Mouse (Mus musculus) heart, postnatal 4 days (tissue): ENCODE data around the gene Fpr1. TPM values are rescaled to one million over a fixed set of nuclear protein-coding genes. Genes with fewer than 3 reads are reported as not detected.
"Not testable (repeated sequence)": the region's sequence is repeated elsewhere in the genome, so short reads cannot be mapped to it uniquely, and the experiment has no call there.

Experiments
- DNase-seq: peaks from one replicate; pipeline ENCODE4 v3.0.0; 2021
- total RNA-seq, 2 experiments: library from RNA; stranded (reverse); gene quantifications; 2 replicates each; pipeline ENCODE4 v1.2.3; 2021

The Fpr1 gene
- total RNA-seq, 2 experiments from 2014 or later = not detected

DNA sequence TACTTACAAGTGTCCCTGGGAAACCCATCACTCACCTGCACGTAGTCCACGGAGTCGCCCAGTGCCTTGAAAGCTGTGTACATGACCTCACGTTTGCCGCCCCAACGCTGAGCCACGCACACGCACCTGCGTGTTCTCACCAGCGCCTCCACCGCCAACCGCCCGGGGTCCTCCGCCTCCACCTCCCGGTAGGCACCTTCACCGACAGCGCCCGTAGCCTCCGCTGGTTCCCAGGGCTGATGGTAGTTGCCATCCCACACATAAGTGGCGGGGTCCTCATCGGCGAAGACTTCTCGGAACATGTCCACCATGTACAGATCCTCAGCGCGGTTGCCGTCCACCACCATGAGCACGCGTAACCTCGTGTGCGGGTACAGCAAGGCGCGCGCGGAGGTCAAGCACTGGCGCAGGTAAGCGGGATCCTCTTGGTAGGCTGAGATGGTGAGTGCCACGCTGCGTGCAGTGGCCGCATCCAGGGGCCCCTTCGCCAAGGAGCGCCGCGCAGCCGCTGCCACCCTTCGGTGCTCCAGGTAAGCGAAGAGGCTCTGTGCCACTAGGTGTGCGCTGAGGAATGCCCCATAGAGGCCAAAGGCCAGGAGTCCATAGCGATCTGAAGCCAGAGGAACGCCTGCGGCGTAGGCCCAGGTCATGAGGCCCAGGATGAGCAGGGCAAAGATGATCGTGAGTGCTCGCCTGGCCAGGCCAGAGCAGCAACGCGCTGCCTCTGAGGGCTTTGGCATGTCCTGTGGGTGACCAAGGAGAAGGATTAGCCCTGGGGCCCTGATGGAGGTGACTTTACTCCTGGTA is 33.6 kb downstream of the Fpr1 start:
- DNase-seq = no peak

DNA sequence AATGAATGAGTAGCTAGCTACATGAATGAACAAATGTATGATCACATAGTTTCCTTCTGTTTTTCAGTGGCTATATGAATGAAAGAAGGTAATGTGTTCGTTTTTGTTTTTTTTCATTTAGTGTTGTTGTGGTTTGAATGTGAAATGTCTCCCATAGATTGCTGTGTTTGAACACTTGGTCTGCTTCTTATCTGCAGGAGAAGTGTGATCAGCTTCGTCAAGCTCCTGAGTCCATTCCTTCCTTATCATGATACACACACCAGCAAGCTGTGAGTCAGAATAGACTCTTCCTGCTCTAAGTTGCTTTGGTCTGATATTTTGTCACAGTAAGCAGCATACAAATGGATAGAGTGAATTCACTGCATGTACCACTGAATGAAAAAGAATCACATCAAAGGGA is 34.8 kb downstream of the Fpr1 start:
- DNase-seq = no peak

DNA sequence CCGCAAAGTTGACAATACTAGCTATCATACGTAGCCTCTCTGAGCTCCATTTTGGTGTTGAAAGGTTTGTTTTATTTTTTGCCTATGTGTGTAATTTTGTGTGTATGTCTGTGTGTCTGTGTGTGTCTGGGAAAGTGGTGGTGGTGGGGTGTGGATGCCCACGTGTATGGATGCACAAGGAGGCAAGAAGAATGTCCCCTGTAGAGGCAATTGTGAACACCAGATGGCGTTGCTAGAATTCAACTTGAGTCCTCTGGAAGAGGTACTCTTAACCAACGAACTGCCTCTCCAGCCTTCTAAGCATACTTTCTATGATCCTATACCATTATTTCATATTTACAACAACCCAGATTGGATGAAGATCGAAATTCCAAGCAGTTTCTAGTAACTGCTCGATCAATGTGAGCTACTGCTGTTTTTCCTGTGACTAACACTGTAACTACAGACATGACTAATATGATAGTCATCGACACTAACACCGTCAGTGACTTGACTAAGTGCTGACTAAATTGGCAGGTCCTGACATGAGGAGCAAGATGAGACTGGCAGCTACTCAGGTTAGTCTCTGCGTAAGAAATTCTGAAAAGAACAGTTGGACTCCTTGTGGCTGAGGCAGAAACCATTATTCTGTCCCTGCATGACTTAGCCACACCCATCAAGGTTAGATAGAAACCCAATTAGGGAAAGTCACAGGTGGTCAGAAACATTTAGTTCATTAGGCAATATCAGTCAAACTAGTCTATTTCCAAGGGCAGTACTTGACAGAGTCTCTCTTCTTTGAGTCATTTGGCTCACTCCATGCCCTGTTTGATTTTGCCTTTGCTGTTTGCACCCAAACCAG is 38.3 kb downstream of the Fpr1 start:
- DNase-seq = no peak

DNA sequence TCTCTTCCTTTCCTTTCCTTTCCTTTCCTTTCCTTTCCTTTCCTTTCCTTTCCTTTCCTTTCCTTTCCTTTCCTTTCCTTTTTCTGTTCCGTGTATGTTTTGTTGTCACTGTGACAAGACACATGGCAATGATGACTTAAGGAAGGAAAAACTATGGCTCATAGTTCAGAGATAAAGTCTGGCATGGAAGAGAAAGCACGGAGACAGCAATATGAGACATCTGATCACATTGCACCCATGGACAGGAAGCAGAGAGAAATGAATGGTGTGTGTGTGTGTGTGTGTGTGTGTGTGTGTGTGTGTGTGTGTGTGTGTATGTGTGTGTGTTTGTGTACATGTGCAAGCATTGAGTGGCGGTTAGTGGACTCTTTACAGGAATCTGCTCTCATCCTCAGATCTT is 39.1 kb downstream of the Fpr1 start:
- not testable (repeated sequence) for DNase-seq

DNA sequence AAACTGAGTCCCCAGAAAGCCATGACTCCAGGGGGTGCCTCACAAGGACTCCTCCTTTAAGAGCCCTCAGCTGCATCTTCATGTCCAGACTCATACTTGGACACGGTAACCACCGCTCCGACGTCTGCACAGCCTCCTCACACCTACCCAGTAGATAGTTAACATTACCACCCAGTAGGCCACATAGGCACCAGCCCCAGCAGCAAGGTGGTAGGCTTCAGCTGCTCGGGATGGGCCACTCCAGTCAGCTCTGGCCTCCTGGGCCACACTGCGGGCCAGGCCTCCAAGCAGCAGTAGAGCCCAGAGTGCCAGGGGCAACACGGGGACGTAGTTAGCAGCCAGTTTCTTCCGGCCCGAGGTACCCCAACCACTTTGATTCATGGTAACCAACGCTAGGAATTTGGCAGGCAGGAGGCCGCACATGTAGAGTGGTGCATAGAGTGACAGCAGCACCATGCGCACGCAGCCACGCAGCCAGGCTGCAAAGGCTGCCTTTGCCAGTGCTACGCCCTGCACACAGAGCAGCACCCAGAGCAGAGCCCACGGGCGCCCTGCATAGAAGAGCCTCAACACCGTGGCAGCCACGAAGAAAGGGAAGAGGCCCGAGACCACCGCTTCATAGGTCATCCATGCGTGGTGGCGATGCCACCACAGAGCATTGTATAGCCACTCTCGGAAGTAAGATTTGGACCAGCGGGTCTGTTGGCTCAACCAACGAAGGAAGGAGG is 40.0 kb downstream of the Fpr1 start:
- no peak for DNase-seq

DNA sequence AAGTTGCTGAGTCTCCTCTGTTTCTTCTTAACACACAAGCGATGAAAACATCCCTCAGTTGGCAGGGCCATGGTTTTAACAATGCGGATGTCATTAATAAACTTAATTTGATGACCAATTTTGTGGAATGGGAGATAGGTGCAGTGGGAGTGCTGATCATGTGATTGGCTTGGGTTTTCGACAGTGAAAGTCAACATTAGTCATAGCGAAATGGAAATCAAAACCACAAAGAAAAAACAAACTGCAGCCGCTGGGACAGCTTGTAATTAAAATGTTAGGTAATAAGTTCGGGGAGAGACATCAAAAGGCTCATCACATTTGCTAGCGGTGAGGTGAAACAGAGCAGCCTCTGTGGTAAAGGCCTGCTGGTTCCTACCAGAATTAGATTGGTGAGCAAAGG is 42.9 kb downstream of the Fpr1 start:
- DNase-seq = no peak

DNA sequence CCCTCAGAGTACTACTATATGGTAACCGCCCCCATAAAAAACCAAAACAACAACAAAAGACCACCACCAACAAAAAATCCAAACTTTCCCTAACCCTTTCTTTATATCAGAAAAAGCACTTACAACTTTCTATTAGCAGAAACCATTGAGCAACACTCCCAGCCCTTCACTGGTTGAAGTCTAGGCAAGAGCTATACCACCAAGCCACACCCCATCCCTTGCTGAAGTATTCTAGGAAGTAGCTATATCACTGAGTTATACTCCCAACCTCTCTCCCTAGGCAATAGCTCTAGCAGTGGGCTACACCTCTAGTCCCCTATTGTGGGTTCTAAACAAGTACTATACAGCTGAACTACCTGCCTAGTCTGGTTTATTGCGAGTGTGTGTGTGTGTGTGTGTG is 44.5 kb downstream of the Fpr1 start:
- no peak for DNase-seq

DNA sequence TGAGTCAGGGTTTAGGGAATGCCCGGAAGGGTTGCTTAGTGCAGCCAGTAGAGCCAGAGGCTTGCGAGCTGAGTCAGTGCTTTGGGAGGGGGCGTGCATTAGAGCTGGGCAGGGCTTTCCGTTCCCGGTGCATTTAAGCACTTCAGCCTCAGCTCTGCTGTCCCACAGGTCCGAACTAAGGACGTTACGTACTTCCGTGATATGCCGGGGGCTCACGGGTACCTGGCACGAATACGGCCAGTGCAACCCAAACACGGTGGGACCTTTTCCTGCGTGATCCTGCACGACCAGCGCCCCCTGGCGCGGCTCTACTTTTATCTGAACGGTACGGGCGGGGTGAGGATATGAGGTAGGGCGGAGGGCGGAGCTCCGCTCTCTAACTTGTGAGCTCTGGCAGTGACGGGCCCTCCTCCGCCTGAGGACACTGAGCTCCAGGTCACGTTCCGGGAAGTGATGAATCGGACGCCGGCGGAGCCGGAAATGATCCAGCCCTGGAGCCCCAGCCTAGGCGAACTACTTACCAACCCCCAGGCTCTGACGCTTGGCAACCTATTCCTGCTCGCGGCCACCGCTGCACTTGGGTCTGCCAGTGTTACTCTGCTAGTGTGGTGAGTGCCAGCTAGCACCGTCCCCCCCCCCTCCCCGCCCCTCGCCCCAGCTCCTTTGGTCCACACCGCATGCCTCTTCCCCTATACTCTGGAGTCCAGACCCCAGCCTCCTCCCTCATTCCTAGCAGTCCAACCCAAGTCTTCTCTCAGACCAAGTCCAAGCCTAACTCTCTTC is 45.6 kb downstream of the Fpr1 start:
- DNase-seq = peak; percentile 97

DNA sequence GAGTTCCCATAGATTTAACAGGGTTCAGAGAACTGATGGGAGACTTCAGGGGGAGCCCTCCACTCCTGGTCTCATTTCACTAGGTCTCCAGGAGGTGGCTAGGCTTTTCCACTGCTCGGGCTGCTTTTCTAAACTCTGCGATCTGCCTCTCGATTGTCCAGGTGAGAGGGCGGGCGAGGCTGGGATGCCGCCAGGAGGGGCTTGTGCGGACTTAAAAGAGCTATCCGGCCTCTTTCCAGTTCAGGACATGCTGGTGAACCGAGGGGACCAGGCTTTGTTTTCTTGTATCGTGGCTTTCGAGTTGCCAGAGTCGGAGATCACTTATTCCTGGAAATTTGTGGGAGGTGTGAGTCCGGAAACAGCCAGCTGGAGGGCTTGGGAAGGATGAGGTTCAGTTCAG is 46.3 kb downstream of the Fpr1 start:
- DNase-seq = peak; percentile 37

DNA sequence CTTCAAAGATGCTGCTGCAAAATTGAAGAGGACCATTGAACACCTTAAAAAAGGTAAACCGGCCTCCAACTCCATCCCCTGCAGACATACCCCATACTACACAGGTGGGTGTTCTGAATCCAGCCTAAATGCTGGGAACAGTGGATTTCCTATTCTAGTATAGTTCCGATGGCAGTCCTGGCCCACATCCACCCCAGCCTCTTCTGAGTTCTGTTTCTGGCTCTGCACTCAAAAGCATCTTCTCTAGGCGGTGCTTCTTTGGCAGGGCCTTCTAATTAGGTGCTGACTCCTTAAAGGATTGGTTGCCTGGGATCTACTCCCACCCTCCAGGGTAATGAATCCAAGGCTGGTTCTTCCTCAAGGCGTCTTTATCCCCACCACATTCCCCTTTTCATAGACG is 47.6 kb downstream of the Fpr1 start:
- no peak for DNase-seq

DNA sequence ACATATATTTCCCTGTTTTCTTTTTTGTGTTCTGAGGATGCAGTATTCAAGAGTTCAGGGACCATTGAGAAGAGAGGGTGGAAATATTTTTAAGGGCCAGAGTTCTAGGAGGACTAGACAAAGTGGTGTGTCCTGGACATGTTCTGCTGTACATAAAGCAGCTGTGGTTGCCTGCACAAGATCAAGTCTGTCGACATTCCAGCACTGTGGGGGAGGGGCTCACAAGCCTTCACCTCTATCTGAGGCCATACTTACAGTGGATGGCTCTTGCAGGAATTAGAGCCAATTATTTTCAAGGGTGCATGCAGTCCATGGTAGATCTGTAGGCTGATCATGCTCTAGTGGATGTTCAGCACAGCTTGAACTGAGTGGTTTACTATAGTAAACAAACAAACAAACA is 48.8 kb downstream of the Fpr1 start:
- peak; percentile 39 for DNase-seq

DNA sequence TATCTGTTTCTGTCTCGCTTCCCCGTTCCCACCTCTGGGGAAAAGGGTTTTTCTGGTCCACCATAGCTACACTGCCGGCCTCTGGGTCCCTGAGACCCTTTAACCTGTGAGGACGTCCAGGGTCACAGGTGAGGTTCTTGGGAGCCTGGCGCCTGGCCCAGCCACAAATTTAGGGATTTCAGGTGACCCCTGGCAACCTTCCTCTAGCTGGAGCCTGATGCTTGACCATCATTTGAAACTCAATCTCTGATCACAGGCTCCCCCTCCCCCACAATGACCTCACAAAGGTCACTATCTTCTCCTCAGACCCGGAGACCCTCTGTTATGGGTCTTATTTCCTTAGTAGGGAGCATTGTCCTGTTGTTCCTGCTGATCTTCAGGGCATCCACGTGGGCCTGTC is 53.0 kb downstream of the Fpr1 start:
- DNase-seq = no peak

DNA sequence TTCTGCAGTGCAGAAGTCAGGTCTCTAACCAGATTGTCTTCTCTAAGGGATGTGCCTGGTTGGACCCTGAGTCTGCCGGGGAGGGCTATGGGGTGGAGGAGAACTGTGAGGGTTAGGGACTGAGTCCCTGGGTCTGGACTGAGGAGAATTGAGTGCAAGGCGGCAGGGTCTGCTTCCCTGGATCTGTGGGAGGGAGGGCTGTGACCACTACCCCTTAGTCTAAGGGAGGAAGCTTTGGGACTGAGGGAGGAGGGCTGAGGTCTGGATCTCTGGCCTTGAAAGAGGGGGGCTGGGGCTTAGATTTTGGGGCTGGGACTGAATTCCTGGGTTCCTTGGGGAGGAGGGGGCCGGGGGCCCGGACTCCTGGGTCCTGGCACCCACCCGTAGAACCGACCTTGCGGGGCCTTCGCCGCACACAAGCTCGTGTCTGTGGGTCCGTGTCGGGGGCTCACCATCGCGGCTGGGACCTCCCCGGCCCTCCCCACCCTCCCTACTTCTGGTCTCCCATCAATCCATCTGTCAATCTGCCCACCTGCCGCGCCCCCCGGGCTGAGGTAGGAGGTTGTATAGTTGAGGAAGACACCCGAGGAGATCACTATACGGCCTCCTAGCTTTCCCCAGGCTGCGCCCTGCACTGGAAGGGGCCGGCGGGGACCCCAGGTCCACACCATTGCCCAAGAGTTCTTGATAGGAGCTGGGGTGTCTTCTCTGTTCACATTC is 53.8 kb downstream of the Fpr1 start:
- DNase-seq = no peak

DNA sequence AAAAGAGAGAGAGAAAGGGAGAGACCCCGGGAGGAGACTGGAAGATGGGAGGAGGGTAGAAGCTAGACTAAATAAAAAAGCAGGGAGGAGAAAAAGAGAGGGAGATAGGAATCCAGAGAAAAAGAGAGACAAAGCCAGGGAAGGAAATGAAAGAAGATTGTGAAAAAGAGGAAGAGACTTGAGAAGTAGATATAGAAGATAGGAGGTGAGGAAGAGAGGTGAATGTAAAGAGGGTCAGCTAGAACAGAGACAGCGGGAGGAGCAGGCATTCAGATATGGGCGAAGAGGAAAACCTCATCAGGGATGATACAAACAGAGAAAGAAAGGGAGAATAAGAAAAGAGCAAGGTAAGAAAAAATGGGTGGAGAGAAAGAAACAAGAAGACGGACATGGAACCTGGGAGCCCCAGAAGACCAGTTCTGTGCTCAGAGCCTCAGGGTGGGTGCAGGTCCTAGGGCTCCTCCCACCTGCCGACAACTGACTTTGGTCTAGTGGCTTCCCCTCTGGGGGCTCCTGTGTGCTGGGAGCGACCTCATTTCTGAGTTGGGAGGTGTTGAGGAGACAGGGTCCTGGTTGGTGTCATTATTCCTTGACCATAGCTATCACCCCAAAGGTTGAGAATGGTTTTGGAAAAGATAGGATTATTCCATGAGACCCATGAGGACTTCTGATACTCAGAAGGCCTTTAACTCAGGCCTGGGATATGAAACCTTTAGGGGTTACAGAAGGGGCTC is 54.5 kb downstream of the Fpr1 start:
- no peak for DNase-seq

DNA sequence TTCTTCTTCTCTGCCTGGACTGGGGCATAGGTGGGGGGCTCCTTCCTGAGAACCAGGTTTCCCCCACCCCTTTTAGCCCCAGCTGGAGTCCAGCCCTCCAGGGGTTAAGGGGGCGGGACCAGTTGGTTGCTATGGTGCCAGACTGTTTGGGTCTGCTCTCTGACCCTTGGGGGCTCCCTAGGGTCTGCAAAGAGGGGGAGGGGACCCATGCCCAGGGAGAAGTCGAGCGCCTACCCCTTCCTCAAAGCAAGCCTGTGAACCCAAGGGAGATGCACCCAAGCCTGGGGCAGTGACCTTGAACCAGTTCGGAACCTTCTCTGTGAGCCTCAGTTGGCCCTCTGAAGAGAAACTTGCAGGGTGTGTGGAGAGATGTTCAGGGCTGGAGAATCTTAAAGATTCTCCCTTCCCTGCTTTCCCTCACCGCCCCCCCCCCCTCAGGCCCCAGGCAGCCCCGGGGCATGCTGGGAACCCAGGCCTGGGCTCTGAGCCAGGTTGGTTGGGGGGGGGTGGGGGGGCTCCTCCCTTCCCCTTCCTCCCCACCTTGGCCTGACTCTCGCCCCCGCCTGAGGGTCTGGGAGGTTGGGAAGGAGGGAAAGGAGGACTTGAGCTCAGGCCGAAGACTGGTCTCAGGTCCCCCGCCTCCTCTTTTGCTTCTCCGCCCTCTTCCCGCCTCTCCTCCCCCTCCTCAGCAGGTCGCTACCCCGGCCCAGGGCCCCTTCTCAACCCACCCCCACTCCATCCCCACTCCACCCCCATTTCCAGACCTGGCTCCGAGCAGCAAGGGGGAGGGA is 55.4 kb downstream of the Fpr1 start:
- DNase-seq = peak; percentile 69

DNA sequence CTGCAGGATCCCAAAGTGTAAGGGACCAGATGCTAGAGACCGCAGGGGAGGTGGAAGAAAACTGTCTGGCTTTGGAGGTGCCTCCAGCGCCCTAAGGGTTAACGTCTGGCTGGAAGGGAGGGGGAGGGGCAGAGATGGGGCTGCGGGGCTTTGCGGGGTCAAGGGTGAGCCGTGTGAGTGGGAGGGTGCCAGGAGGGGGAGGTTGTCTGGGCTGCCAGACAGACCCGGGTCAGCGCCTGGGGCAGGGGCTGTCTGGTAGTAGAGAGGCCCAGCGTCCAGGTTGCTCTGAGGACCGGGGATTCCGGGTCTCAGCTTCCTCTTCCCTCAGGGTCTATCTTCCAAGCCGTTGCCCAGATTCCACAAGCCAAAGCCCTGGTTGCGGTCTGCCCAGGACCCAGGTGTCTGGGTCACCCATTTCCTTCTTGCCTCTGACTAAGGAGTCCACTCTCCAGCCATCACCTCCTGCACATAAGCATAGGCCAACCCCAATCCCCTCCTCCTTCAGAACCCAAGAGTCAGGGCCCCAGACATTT is 56.0 kb downstream of the Fpr1 start:
- DNase-seq = peak; percentile 73

DNA sequence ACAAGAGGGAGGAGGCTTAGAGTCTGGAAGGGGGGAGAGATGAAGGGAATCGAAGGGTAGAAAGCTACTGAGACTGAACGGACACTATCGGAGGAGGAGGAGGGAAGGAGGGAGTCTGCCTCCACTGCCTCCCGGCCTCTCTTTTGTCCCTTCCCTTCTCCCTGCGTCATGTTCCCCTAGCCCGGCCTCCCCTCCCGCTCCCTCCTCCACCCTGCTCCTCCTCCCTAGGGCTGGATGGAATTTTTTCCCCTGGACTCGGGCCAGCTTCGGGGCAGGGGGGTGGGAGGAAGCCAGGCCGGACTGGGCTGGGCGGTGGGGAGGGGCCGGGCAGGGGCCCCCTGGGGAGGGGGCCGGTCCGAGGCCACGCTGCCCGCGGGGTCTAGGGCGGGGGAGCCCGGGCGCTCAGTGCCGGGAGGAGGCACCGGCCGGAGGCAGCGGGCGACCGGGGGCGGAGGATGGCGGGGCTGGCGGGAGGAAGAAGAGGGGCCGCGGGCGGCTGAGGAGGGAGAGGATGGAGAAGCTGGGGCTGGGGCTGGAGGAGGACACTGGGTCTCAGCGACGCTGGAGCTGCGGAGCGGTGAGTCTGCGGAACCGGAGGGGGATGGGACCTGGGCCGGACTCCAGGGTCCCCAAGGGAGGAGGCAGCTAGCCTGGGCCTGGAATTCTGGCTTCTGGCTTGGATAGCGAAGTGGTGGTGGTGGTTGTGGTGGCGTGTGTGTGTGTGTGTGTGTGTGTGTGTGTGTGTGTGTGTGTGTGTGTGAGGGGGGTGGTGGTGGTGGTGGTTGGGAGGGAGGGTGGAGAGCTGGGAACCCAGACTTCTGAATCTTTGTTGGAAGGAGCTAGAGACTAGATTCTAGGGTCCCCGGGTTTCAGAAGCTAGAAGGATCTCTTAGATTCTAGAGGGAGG is 56.7 kb downstream of the Fpr1 start, which contains the start of gene Spaca6:
TSS of gene Spaca6 (plus strand) at position 408 of the 907 bp plus-strand sequence.
- DNase-seq = peak; percentile 98
